ENCODE assay signal across 30 mouse cellular contexts in the genomic region with DNA sequence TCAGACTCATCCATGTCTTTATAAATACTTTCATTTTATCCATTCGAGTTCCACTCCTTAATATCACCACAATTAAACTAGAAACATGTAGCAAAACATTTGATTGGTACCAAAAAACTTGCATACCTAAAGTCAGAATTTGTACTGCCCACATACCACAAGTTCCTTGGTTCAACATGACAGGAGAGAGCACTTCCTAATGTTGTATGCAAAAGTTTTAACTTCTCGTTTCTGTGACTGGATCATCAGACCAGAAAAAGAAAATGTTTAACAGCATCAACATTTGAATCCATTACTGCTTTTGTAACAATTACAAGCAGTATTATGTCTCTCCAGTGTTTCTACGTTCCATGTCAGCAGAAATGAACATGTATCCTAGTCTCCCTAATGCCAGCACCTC. TPM values are rescaled to one million over a fixed set of nuclear protein-coding genes. Genes with fewer than 3 reads are reported as not detected.
"Had no signal": no experiment of that assay in that cellular context is flagged by ENCODE, and none has a peak within 500 bp of the region (broad histone marks: within the 10 kb centered on the region; RNA-seq: fewer than 3 reads in every experiment).

No protein-coding gene starts in this region.

- H3K4me2 ChIP-seq: embryonic facial prominence, embryonic 12.5 days; embryonic facial prominence, embryonic 13.5 days; embryonic facial prominence, embryonic 15.5 days; forebrain, embryonic 12.5 days; forebrain, embryonic 13.5 days; forebrain, embryonic 15.5 days had no signal

- ATAC-seq: forebrain, embryonic 13.5 days; forebrain, embryonic 14.5 days; forebrain, embryonic 15.5 days; forebrain, embryonic 16.5 days; forebrain, postnatal 0 days had no signal

- H3K9me3 ChIP-seq: embryonic facial prominence, embryonic 10.5 days; embryonic facial prominence, embryonic 12.5 days; embryonic facial prominence, embryonic 13.5 days; embryonic facial prominence, embryonic 15.5 days; forebrain, embryonic 10.5 days; forebrain, embryonic 12.5 days; forebrain, embryonic 13.5 days; forebrain, embryonic 15.5 days had no signal

- H3K27me3 ChIP-seq: embryonic facial prominence, embryonic 12.5 days; embryonic facial prominence, embryonic 13.5 days; embryonic facial prominence, embryonic 15.5 days; forebrain, embryonic 12.5 days; forebrain, embryonic 13.5 days; forebrain, embryonic 15.5 days had no signal

- H3K36me3 ChIP-seq: embryonic facial prominence, embryonic 10.5 days; embryonic facial prominence, embryonic 12.5 days; embryonic facial prominence, embryonic 13.5 days; embryonic facial prominence, embryonic 15.5 days; forebrain, embryonic 10.5 days; forebrain, embryonic 12.5 days; forebrain, embryonic 15.5 days had no signal

- H3K4me1 ChIP-seq: embryonic facial prominence, embryonic 10.5 days; embryonic facial prominence, embryonic 12.5 days; embryonic facial prominence, embryonic 13.5 days; embryonic facial prominence, embryonic 15.5 days; forebrain, embryonic 10.5 days; forebrain, embryonic 12.5 days; forebrain, embryonic 13.5 days; forebrain, embryonic 15.5 days had no signal

- H3K4me3 ChIP-seq: embryonic facial prominence, embryonic 10.5 days; embryonic facial prominence, embryonic 12.5 days; embryonic facial prominence, embryonic 13.5 days; embryonic facial prominence, embryonic 15.5 days; erythroblast, embryonic 14.5 days; forebrain, embryonic 10.5 days; forebrain, embryonic 12.5 days; forebrain, embryonic 13.5 days; forebrain, embryonic 15.5 days; gastrocnemius, adult 2 months; heart, adult 2 months had no signal

- H3K9ac ChIP-seq: embryonic facial prominence, embryonic 12.5 days; embryonic facial prominence, embryonic 13.5 days; embryonic facial prominence, embryonic 15.5 days; forebrain, embryonic 12.5 days; forebrain, embryonic 13.5 days; forebrain, embryonic 15.5 days; forebrain, postnatal 0 days had no signal

- H3K27ac ChIP-seq: embryonic facial prominence, embryonic 10.5 days; embryonic facial prominence, embryonic 12.5 days; embryonic facial prominence, embryonic 13.5 days; embryonic facial prominence, embryonic 15.5 days; forebrain, embryonic 10.5 days; forebrain, embryonic 12.5 days; forebrain, embryonic 13.5 days; forebrain, embryonic 15.5 days; gastrocnemius, adult 2 months; heart, adult 2 months had no signal

- DNase-seq: cerebellum, adult 8-10 months; cerebellum, adult 9-10 months; cerebellum, adult 9-11 months; cerebellum, postnatal 10 days; cerebellum, postnatal 14 days; cerebellum, postnatal 25 days; cerebellum, postnatal 36 days; embryo, embryonic 11 days; forebrain, postnatal 0 days; gastrocnemius, adult 2 months; gastrocnemius, postnatal 10 days; gastrocnemius, postnatal 14 days; gastrocnemius, postnatal 25 days; gastrocnemius, postnatal 36 days; heart, adult 11 months; heart, adult 18-20 months; heart, adult 2 months had no signal

RNA-seq across cellular contexts. Expression of a gene that starts 9.6 kb away (rescaled TPM):
- total RNA-seq: common myeloid progenitor, adult 5-6 weeks; granulocyte monocyte progenitor cell, adult 5-6 weeks had no signal
- polyA plus RNA-seq: erythroblast, embryonic 14.5 days; heart, adult 2 months had no signal
